Mouse (Mus musculus): ENCODE results near the gene Zfp770.

Zfp770 gene

DNA sequence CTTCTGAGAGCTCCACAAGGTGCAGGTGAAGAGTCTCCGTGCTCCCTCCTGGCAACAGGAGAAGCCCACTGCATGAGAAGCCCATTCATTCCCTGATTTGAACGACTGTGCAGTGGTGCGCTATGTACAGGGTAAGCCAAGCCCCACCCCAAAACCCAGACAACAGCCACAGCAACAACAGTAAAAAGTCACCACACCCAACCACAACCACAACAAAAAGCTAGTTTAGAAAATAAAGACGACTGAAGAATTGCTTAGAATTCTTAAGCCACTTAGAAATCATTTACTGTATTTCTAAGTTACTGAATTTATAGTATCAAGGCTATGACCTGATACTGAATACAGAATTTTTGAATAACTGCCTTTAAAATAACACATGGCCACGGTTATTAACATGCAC lies 56.4 kb downstream of the Zfp770 start:
- no peak for DNase-seq (ENCODE audit: extremely low read depth, low read depth)

GRCm38 (mm10) chr2:114143842-114144241 lies 57.4 kb downstream of the Zfp770 start:
- DNase-seq (ENCODE audit: extremely low read depth, low read depth), result no peak

Measured in MEL-GATA-1-ER (cell line).